Mouse (Mus musculus) E14TG2a.4 (cell line): ENCODE measurements at regions not wholly inside any gene's neighbourhood (a gene's known extent, or its start where the extent isn't known, plus 50 kb on each side); places are given as distances from the start of the nearest gene placed in this dataset.

ENCODE experiments used
- CTCF ChIP-seq: conservative IDR thresholded peaks from 2 replicates; pipeline ENCODE4 v1.5.1; 2014; ENCODE audit warnings: low read length
- NANOG ChIP-seq: IDR thresholded peaks from 2 replicates; pipeline ENCODE4 v1.6.1; 2014; ENCODE audit warnings: borderline replicate concordance, low read length, mixed read lengths
- POU5F1 ChIP-seq: IDR thresholded peaks from 2 replicates; pipeline ENCODE4 v1.6.1; 2014; ENCODE audit warnings: low read length, borderline replicate concordance

- no peak for TF ChIP-seq CTCF
- no peak for TF ChIP-seq NANOG
- TF ChIP-seq POU5F1: no peak
Observed at GRCm38 (mm10) chr16:91162381-91162780, 62.9 kb upstream of the Olig2 start.
